Comparison of ENCODE assay signal across 8 mouse cellular contexts in the genomic region with DNA sequence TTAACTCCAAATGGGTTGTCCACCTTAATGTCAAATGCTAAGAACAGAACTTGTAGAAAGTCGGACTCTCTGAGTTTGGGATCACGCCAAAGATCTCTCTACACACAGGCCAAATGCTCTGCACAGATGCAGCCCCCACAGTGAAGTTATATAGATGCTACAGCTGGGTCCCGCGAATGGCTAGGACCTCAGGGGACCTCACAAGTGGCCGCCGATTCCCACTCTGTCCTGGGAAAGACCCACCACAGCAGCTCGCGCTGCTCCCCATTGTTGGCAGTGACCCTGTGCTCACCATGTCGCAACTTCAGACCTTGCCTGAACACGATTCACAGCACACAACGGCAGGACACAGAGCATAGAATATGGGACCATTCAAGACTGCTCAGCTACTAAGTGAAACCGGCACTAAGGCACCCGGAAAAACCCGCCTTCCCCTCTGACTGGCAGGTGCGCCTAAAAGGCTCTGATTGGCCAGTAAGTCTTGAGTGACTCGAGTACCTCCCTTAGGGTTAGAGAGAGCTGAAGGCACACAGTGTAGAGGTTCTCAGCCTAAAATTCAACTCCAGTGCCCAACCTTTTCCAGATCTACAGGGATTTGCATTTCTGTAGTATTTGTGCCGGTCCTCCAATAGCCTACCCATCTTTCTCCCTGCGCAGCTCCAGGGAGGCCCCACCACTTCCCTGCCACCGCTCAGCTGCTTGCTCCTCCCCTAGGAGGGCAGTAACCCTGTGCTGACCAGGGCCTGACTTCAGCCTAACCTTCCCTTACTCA. TPM values are rescaled to one million over a fixed set of nuclear protein-coding genes. Genes with fewer than 3 reads are reported as not detected.
A peak's percentile ranks its signal among the peaks of the same experiment; 100 is the strongest.
DNase-seq lines count a peak whose midpoint lies in the region; ATAC-seq and TF ChIP-seq lines count a peak whose summit lies in the region.

No protein-coding gene starts in this region.

- TF ChIP-seq CTCF in C2C12 (IDR thresholded peaks at IDR 0.05; ENCODE audit: control insufficient read depth, insufficient read depth, insufficient read length): no peak
- no peak for TF ChIP-seq CTCF in brain, embryonic 14.5 days (IDR thresholded peaks at IDR 0.05; ENCODE audit: borderline replicate concordance, extremely low read depth, insufficient read depth, insufficient read length)
- no peak for TF ChIP-seq CTCF in kidney, postnatal 0 days (IDR thresholded peaks at IDR 0.05; ENCODE audit: low read depth)

- H3K9me3 ChIP-seq in erythroblast, embryonic 14.5 days (ENCODE audit: control insufficient read depth, low read length): peaks cover 3% of the 10 kb centered on the region
- H3K9me3 ChIP-seq in heart, embryonic 12.5 days (replicated peaks): peaks cover 3% of the 10 kb centered on the region; the same call in 1 of the 2 replicates
- no peaks in the 10 kb centered on the region for H3K9me3 ChIP-seq in kidney, postnatal 0 days (replicated peaks; ENCODE audit: low read length)
- H3K9me3 ChIP-seq in liver, embryonic 11.5 days (ENCODE audit: control insufficient read depth, low read length): no peaks in the 10 kb centered on the region
- no peaks in the 10 kb centered on the region for H3K9me3 ChIP-seq in stomach, embryonic 14.5 days (ENCODE audit: control insufficient read depth, low read depth, low read length)

- peak; percentile 91 for DNase-seq in brain, embryonic 14.5 days (ENCODE audit: low read depth)
- DNase-seq in kidney, postnatal 0 days (ENCODE audit: low spot score): peak; percentile 93
- peak; percentile 81 for DNase-seq in liver, embryonic 11.5 days (ENCODE audit: low spot score)
- peak; percentile 85 for DNase-seq in naive thymus-derived CD4-positive, alpha-beta T cell, adult 2 months (ENCODE audit: low read depth)

- 2% methylated on average over 19 of the region's 19 CpGs for WGBS in heart, embryonic 12.5 days
- 2% methylated on average over 19 of the region's 19 CpGs for WGBS in kidney, postnatal 0 days
- 1% methylated on average over 19 of the region's 19 CpGs for WGBS in liver, embryonic 11.5 days
- 1% methylated on average over 19 of the region's 19 CpGs for WGBS in stomach, embryonic 14.5 days

- no peaks in the 10 kb centered on the region for H3K79me3 ChIP-seq in C2C12 (ENCODE audit: low read depth)

- TF ChIP-seq POLR2A in brain, embryonic 14.5 days (IDR thresholded peaks at IDR 0.05; ENCODE audit: borderline replicate concordance, extremely low read depth, insufficient read depth, insufficient read length, poor library complexity, severe bottlenecking): no peak

- no peak overlapping the region for H3K27ac ChIP-seq in heart, embryonic 12.5 days (ENCODE audit: poor library complexity, severe bottlenecking)
- peak overlapping the region; percentile 69 for H3K27ac ChIP-seq in kidney, postnatal 0 days
- H3K27ac ChIP-seq in liver, embryonic 11.5 days (ENCODE audit: low read depth, low read length): no peak overlapping the region; the same call in 1 of the 2 replicates
- H3K27ac ChIP-seq in stomach, embryonic 14.5 days (ENCODE audit: low read length): no peak overlapping the region; the same call in 1 of the 2 replicates

- peak overlapping the region; percentile 32 for H3K4me3 ChIP-seq in C2C12 (ENCODE audit: insufficient read depth, poor library complexity, severe bottlenecking)
- H3K4me3 ChIP-seq in erythroblast, embryonic 14.5 days (replicated peaks): peak overlapping the region; percentile 81
- H3K4me3 ChIP-seq in heart, embryonic 12.5 days: peak overlapping the region; percentile 89
- H3K4me3 ChIP-seq in kidney, postnatal 0 days (replicated peaks; ENCODE audit: low read depth, low read length): peak overlapping the region; percentile 59
- peak overlapping the region; percentile 78 for H3K4me3 ChIP-seq in liver, embryonic 11.5 days (ENCODE audit: low read depth, low read length)
- H3K4me3 ChIP-seq in stomach, embryonic 14.5 days (ENCODE audit: low read depth, low read length): peak overlapping the region; percentile 55

- H3K79me2 ChIP-seq in C2C12 (ENCODE audit: control insufficient read depth, insufficient read depth): no peaks in the 10 kb centered on the region

- H3K4me2 ChIP-seq in heart, embryonic 12.5 days: peak overlapping the region; percentile 74
- H3K4me2 ChIP-seq in kidney, postnatal 0 days (ENCODE audit: low read length): peak overlapping the region; percentile 61
- H3K4me2 ChIP-seq in liver, embryonic 11.5 days: peak overlapping the region; percentile 61
- H3K4me2 ChIP-seq in stomach, embryonic 14.5 days (replicated peaks; ENCODE audit: low read depth, low read length): peak overlapping the region; percentile 42

- H3K9ac ChIP-seq in heart, embryonic 12.5 days: peak overlapping the region; percentile 86
- H3K9ac ChIP-seq in kidney, postnatal 0 days (ENCODE audit: low read depth, low read length): peak overlapping the region; percentile 61
- peak overlapping the region; percentile 76 for H3K9ac ChIP-seq in liver, embryonic 11.5 days (ENCODE audit: low read depth, low read length)
- peak overlapping the region; percentile 45 for H3K9ac ChIP-seq in stomach, embryonic 14.5 days (replicated peaks; ENCODE audit: low read depth, low read length)

- H3ac ChIP-seq in C2C12 (ENCODE audit: control insufficient read depth, insufficient read length, low read depth): peak overlapping the region; percentile 84

- no peaks in the 10 kb centered on the region for H3K27me3 ChIP-seq in C2C12 (ENCODE audit: control insufficient read depth, insufficient read depth, insufficient read length)
- no peaks in the 10 kb centered on the region for H3K27me3 ChIP-seq in erythroblast, embryonic 14.5 days (ENCODE audit: control insufficient read depth)
- H3K27me3 ChIP-seq in heart, embryonic 12.5 days (replicated peaks): no peaks in the 10 kb centered on the region
- no peaks in the 10 kb centered on the region for H3K27me3 ChIP-seq in kidney, postnatal 0 days (ENCODE audit: insufficient read depth, low read length)
- no peaks in the 10 kb centered on the region for H3K27me3 ChIP-seq in liver, embryonic 11.5 days (replicated peaks; ENCODE audit: control insufficient read depth, insufficient read depth, low read length)
- H3K27me3 ChIP-seq in stomach, embryonic 14.5 days (ENCODE audit: control insufficient read depth, insufficient read depth, low read length): no peaks in the 10 kb centered on the region

- H3K36me3 ChIP-seq in C2C12 (ENCODE audit: control insufficient read depth, insufficient read depth): no peaks in the 10 kb centered on the region
- H3K36me3 ChIP-seq in erythroblast, embryonic 14.5 days (ENCODE audit: control insufficient read depth): no peaks in the 10 kb centered on the region
- no peaks in the 10 kb centered on the region for H3K36me3 ChIP-seq in heart, embryonic 12.5 days
- no peaks in the 10 kb centered on the region for H3K36me3 ChIP-seq in kidney, postnatal 0 days (ENCODE audit: insufficient read depth, low read length)
- no peaks in the 10 kb centered on the region for H3K36me3 ChIP-seq in liver, embryonic 11.5 days (ENCODE audit: control insufficient read depth, insufficient read depth, low read length)
- no peaks in the 10 kb centered on the region for H3K36me3 ChIP-seq in stomach, embryonic 14.5 days (ENCODE audit: control insufficient read depth, insufficient read depth, low read length)

- peaks cover 12% of the 10 kb centered on the region for H3K4me1 ChIP-seq in erythroblast, embryonic 14.5 days (ENCODE audit: control insufficient read depth)
- no peaks in the 10 kb centered on the region for H3K4me1 ChIP-seq in heart, embryonic 12.5 days (replicated peaks)
- no peaks in the 10 kb centered on the region for H3K4me1 ChIP-seq in kidney, postnatal 0 days (replicated peaks; ENCODE audit: insufficient read depth, low read length)
- H3K4me1 ChIP-seq in liver, embryonic 11.5 days (replicated peaks; ENCODE audit: control insufficient read depth, insufficient read depth, low read length): no peaks in the 10 kb centered on the region
- no peaks in the 10 kb centered on the region for H3K4me1 ChIP-seq in stomach, embryonic 14.5 days (ENCODE audit: control insufficient read depth, insufficient read depth, low read length)

- ATAC-seq in heart, embryonic 12.5 days (ENCODE audit: insufficient number of reproducible peaks, low FRiP score): peak; percentile 99
- peak; percentile 99 for ATAC-seq in kidney, postnatal 0 days (replicated peaks; ENCODE audit: low FRiP score, low read depth)
- peak; percentile 100 for ATAC-seq in liver, embryonic 11.5 days (replicated peaks; ENCODE audit: low FRiP score)
- ATAC-seq in stomach, embryonic 14.5 days (ENCODE audit: insufficient number of reproducible peaks, insufficient read depth, low FRiP score, low read depth): peak; percentile 99

RNA-seq across cellular contexts. Expression of a gene that starts 14.5 kb away (rescaled TPM):
- polyA plus RNA-seq in C2C12 (2012; fragmentation: generic; extraction: Trizol): 0.09 TPM
- 0.66 and 2.1 TPM in 2 replicates for polyA plus RNA-seq in brain, embryonic 14.5 days (2012; rRNA removed)
- not detected in 2 replicates for polyA plus RNA-seq in erythroblast, embryonic 14.5 days (2012)
- 1.9 and 3.0 TPM in 2 replicates for polyA plus RNA-seq in heart, embryonic 12.5 days (2016; fragmentation: Nextera tagmentation; extraction: Ambion mirVana)
- 2.7 and 3.0 TPM in 2 replicates for polyA plus RNA-seq in kidney, postnatal 0 days (2015; fragmentation: Nextera tagmentation; extraction: Ambion mirVana)
- 2.7 and 7.0 TPM in 2 replicates for polyA plus RNA-seq in liver, embryonic 11.5 days (2014; fragmentation: Nextera tagmentation; extraction: Ambion mirVana)
- polyA plus RNA-seq in stomach, embryonic 14.5 days (2014; fragmentation: Nextera tagmentation; extraction: Ambion mirVana): 4.9 and 5.0 TPM in 2 replicates

RNA-seq across cellular contexts. Expression of a gene that starts 36.4 kb away (rescaled TPM):
- 0.14 TPM for polyA plus RNA-seq in C2C12 (2012; fragmentation: generic; extraction: Trizol)
- 0.42 and 0.63 TPM in 2 replicates for polyA plus RNA-seq in brain, embryonic 14.5 days (2012; rRNA removed)
- polyA plus RNA-seq in erythroblast, embryonic 14.5 days (2012): 0.02 TPM in 1 of 2 replicates, not detected in the other
- 0.46 and 0.55 TPM in 2 replicates for polyA plus RNA-seq in heart, embryonic 12.5 days (2016; fragmentation: Nextera tagmentation; extraction: Ambion mirVana)
- polyA plus RNA-seq in kidney, postnatal 0 days (2015; fragmentation: Nextera tagmentation; extraction: Ambion mirVana): 0.91 and 1.0 TPM in 2 replicates
- polyA plus RNA-seq in liver, embryonic 11.5 days (2014; fragmentation: Nextera tagmentation; extraction: Ambion mirVana): 2.0 and 3.1 TPM in 2 replicates
- polyA plus RNA-seq in stomach, embryonic 14.5 days (2014; fragmentation: Nextera tagmentation; extraction: Ambion mirVana): 0.69 and 1.5 TPM in 2 replicates

RNA-seq across cellular contexts. Expression of a gene that starts 41.9 kb away (rescaled TPM):
- polyA plus RNA-seq in C2C12 (2012; fragmentation: generic; extraction: Trizol): 0.78 TPM
- 2.6 and 3.2 TPM in 2 replicates for polyA plus RNA-seq in brain, embryonic 14.5 days (2012; rRNA removed)
- 0.03 TPM in 1 of 2 replicates, not detected in the other for polyA plus RNA-seq in erythroblast, embryonic 14.5 days (2012)
- polyA plus RNA-seq in heart, embryonic 12.5 days (2016; fragmentation: Nextera tagmentation; extraction: Ambion mirVana): 0.63 and 0.73 TPM in 2 replicates
- polyA plus RNA-seq in kidney, postnatal 0 days (2015; fragmentation: Nextera tagmentation; extraction: Ambion mirVana): 1.3 and 1.6 TPM in 2 replicates
- polyA plus RNA-seq in liver, embryonic 11.5 days (2014; fragmentation: Nextera tagmentation; extraction: Ambion mirVana): 0.71 and 1.3 TPM in 2 replicates
- 0.69 and 0.97 TPM in 2 replicates for polyA plus RNA-seq in stomach, embryonic 14.5 days (2014; fragmentation: Nextera tagmentation; extraction: Ambion mirVana)

RNA-seq across cellular contexts. Expression of a gene that starts 50.2 kb away (rescaled TPM):
- polyA plus RNA-seq in C2C12 (2012; fragmentation: generic; extraction: Trizol): 56.7 TPM
- 183 and 293 TPM in 2 replicates for polyA plus RNA-seq in brain, embryonic 14.5 days (2012; rRNA removed)
- polyA plus RNA-seq in erythroblast, embryonic 14.5 days (2012): 2.2 and 2.8 TPM in 2 replicates
- polyA plus RNA-seq in heart, embryonic 12.5 days (2016; fragmentation: Nextera tagmentation; extraction: Ambion mirVana): 25.1 and 25.4 TPM in 2 replicates
- 26.4 and 28.3 TPM in 2 replicates for polyA plus RNA-seq in kidney, postnatal 0 days (2015; fragmentation: Nextera tagmentation; extraction: Ambion mirVana)
- 18.7 and 20.9 TPM in 2 replicates for polyA plus RNA-seq in liver, embryonic 11.5 days (2014; fragmentation: Nextera tagmentation; extraction: Ambion mirVana)
- polyA plus RNA-seq in stomach, embryonic 14.5 days (2014; fragmentation: Nextera tagmentation; extraction: Ambion mirVana): 27.1 and 30.8 TPM in 2 replicates

RNA-seq across cellular contexts. Expression of a gene that starts 52.1 kb away (rescaled TPM):
- 2.2 TPM for polyA plus RNA-seq in C2C12 (2012; fragmentation: generic; extraction: Trizol)
- 5.8 and 9.7 TPM in 2 replicates for polyA plus RNA-seq in brain, embryonic 14.5 days (2012; rRNA removed)
- 0.01 and 0.02 TPM in 2 replicates for polyA plus RNA-seq in erythroblast, embryonic 14.5 days (2012)
- polyA plus RNA-seq in heart, embryonic 12.5 days (2016; fragmentation: Nextera tagmentation; extraction: Ambion mirVana): 2.3 and 2.6 TPM in 2 replicates
- polyA plus RNA-seq in kidney, postnatal 0 days (2015; fragmentation: Nextera tagmentation; extraction: Ambion mirVana): 4.8 and 4.9 TPM in 2 replicates
- polyA plus RNA-seq in liver, embryonic 11.5 days (2014; fragmentation: Nextera tagmentation; extraction: Ambion mirVana): 3.4 and 3.6 TPM in 2 replicates
- polyA plus RNA-seq in stomach, embryonic 14.5 days (2014; fragmentation: Nextera tagmentation; extraction: Ambion mirVana): 4.0 and 5.8 TPM in 2 replicates

Comparison
In these comparisons a context has a peak if more than half of its experiments do, and no peak if none do; other contexts are left out.
1. H3K4me3 ChIP-seq: peak in every context shown above with its lines; median percentile 89 in heart, embryonic 12.5 days; 81 in erythroblast, embryonic 14.5 days; 78 in liver, embryonic 11.5 days; 59 in kidney, postnatal 0 days; 55 in stomach, embryonic 14.5 days; 32 in C2C12.